Mouse (Mus musculus) ovary, adult 10 weeks (tissue): ENCODE measurements around the gene Baiap2l2. TPM values are rescaled to one million over a fixed set of nuclear protein-coding genes. Genes with fewer than 3 reads are reported as not detected.

Experiments
- polyA plus RNA-seq: library from polyadenylated mRNA; stranded (reverse); fragments of 350-450 nt; fragmentation: Illumina TruSeq; extraction: RNeasy Lipid Tissue Mini Kit (QIAGEN cat#74804); gene quantifications from one replicate; pipeline ENCODE4 v1.2.3, GENCODE M21; 2014

Baiap2l2 gene
- not detected for polyA plus RNA-seq

GRCm38 (mm10) chr15:79285399-79285798, at the start of gene Baiap2l2:
TSS of gene Baiap2l2 (minus strand) at chr15:79285537.

GRCm38 (mm10) chr15:79328058-79328938, 43.0 kb upstream of the Baiap2l2 start, which contains the start of gene Pla2g6:
TSS of gene Pla2g6 (minus strand) at chr15:79328390.

DNA sequence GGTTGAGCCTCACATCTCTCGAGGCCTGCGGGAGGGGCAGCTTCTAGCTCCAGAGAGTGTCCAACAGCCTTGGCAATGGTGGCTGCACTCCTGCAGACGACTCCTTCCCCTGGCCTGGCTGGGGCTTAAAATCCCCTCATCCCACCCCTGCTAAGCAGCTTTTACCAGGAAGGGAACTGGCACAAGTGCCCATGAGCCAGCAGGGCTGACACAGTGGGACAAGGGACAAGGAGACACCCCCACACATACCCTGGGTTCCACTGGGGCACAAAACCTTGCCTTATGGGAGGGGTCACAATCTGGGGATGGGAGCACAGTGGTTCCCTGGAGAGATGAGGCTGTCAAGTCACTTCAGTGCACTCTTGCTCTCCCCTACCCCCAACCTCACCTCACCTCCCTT, 30.7 kb downstream of the Baiap2l2 start, which contains the start of gene Slc16a8:
Slc16a8 (minus strand) TSS at position 101 of the 400 bp plus-strand sequence.

GRCm38 (mm10) chr15:79229058-79229821, 56.1 kb downstream of the Baiap2l2 start, which contains the start of the genes Pick1 and Gm49486:
TSS of gene Pick1 (plus strand) at chr15:79229173.
TSS of gene Gm49486 (plus strand) at chr15:79229391.

Other genes with a start within 250 kb of the Baiap2l2 start
- not detected for gene Galr3, start 243.7 kb downstream of the Baiap2l2 start, polyA plus RNA-seq
- 1.00 TPM for gene Ankrd54, start 222.6 kb downstream of the Baiap2l2 start, polyA plus RNA-seq
- 118 TPM for gene Eif3l, start 210.4 kb downstream of the Baiap2l2 start, polyA plus RNA-seq
- gene Micall1, start 176.6 kb downstream of the Baiap2l2 start, polyA plus RNA-seq: 6.9 TPM
- not detected for gene Polr2f, start 144.5 kb downstream of the Baiap2l2 start, polyA plus RNA-seq
- gene 1700088E04Rik, start 144.3 kb downstream of the Baiap2l2 start, polyA plus RNA-seq: 1.6 TPM
- not detected for gene Sox10, start 120.3 kb downstream of the Baiap2l2 start, polyA plus RNA-seq
- gene Pick1, start 56.4 kb downstream of the Baiap2l2 start, polyA plus RNA-seq: 4.3 TPM
- 1.4 TPM for gene Gm49486, start 56.1 kb downstream of the Baiap2l2 start, polyA plus RNA-seq
- not detected for gene Slc16a8, start 30.8 kb downstream of the Baiap2l2 start, polyA plus RNA-seq
- gene Pla2g6, start 42.9 kb upstream of the Baiap2l2 start, polyA plus RNA-seq: 0.26 TPM
- 1.3 TPM for gene Maff, start 61.1 kb upstream of the Baiap2l2 start, polyA plus RNA-seq
- 8.1 TPM for gene Tmem184b, start 118.0 kb upstream of the Baiap2l2 start, polyA plus RNA-seq
- 13.7 TPM for gene Csnk1e, start 170.0 kb upstream of the Baiap2l2 start, polyA plus RNA-seq
- not detected for gene Kcnj4, start 219.7 kb upstream of the Baiap2l2 start, polyA plus RNA-seq
- 14.0 TPM for gene Kdelr3, start 230.9 kb upstream of the Baiap2l2 start, polyA plus RNA-seq